Mouse (Mus musculus) neural tube, embryonic 11.5 days (tissue): ENCODE results near the gene Ptgdr2. TPM values are rescaled to one million over a fixed set of nuclear protein-coding genes. Genes with fewer than 3 reads are reported as not detected.

ENCODE experiments used
- polyA plus RNA-seq: library from polyadenylated mRNA; unstranded; fragments of >200 nt; fragmentation: Nextera tagmentation; extraction: Ambion mirVana; gene quantifications from 2 replicates; pipeline ENCODE4 v1.2.1, GENCODE M21; 2014

The Ptgdr2 gene
- polyA plus RNA-seq, 1 experiment from 2014 or later = not detected

Other genes starting within 250 kb of the Ptgdr2 start
- 34.3 and 34.4 TPM in 2 replicates for gene Vps37c, start 248.4 kb upstream of the Ptgdr2 start, polyA plus RNA-seq
- 0.11 and 0.24 TPM in 2 replicates for gene Cd5, start 198.2 kb upstream of the Ptgdr2 start, polyA plus RNA-seq
- not detected in 2 replicates for gene Cd6, start 107.1 kb upstream of the Ptgdr2 start, polyA plus RNA-seq
- 0.09 and 0.53 TPM in 2 replicates for gene Slc15a3, start 97.4 kb upstream of the Ptgdr2 start, polyA plus RNA-seq
- gene Tmem132a, start 67.2 kb upstream of the Ptgdr2 start, polyA plus RNA-seq = 82.6 and 85.5 TPM in 2 replicates
- gene Tmem109, start 55.2 kb upstream of the Ptgdr2 start, polyA plus RNA-seq = 49.4 and 49.5 TPM in 2 replicates
- gene Prpf19, start 41.9 kb upstream of the Ptgdr2 start, polyA plus RNA-seq = 47.3 and 56.8 TPM in 2 replicates
- gene Zp1, start 16.5 kb upstream of the Ptgdr2 start, polyA plus RNA-seq = not detected in 2 replicates
- gene Ccdc86, start 12.1 kb downstream of the Ptgdr2 start, polyA plus RNA-seq = 23.4 and 24.1 TPM in 2 replicates
- not detected in 2 replicates for gene Ms4a10, start 37.5 kb downstream of the Ptgdr2 start, polyA plus RNA-seq
- gene Ms4a15, start 56.1 kb downstream of the Ptgdr2 start, polyA plus RNA-seq = not detected in 2 replicates
- gene Ms4a18, start 80.9 kb downstream of the Ptgdr2 start, polyA plus RNA-seq = not detected in 2 replicates
- not detected in 2 replicates for gene Ms4a8a, start 143.9 kb downstream of the Ptgdr2 start, polyA plus RNA-seq
- not detected in 2 replicates for gene 1700017D01Rik, start 193.7 kb downstream of the Ptgdr2 start, polyA plus RNA-seq
- gene 1700025F22Rik, start 228.2 kb downstream of the Ptgdr2 start, polyA plus RNA-seq = not detected in 2 replicates